In the genomic region with DNA sequence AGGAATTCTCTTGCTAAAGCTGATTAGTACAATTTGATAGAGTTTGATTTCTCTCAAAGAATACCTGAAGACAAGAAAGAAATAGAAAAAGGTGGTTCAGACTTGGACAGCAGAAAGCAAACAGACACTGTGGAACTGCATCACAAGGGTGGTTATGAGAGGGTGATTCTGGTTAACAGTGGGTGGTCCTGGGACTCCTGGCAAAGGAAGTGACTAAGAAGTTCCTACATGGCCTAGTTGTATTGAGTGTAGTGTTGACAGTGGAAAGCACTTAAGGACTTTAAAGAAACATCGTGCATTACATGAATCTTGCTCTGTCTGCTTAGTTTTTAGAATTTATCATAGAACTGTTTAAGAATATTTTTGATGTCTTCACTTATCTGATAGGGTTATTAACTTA, we compare ENCODE assay signal across 25 mouse cellular contexts. TPM values are rescaled to one million over a fixed set of nuclear protein-coding genes. Genes with fewer than 3 reads are reported as not detected.
A peak's percentile ranks its signal among the peaks of the same experiment; 100 is the strongest.
DNase-seq lines count a peak whose midpoint lies in the region; ATAC-seq and TF ChIP-seq lines count a peak whose summit lies in the region.
"Had no signal": no experiment of that assay in that cellular context is flagged by ENCODE, and none has a peak within 500 bp of the region (broad histone marks: within the 10 kb centered on the region; RNA-seq: fewer than 3 reads in every experiment).

No protein-coding gene starts in this region.

- H3K9me3 ChIP-seq in heart, postnatal 0 days (replicated peaks; ENCODE audit: control insufficient read depth, low read length) = no peaks in the 10 kb centered on the region
- no peaks in the 10 kb centered on the region for H3K9me3 ChIP-seq in CH12.LX (replicated peaks; ENCODE audit: low read length)
- H3K9me3 ChIP-seq: embryonic facial prominence, embryonic 13.5 days; embryonic facial prominence, embryonic 15.5 days; forebrain, embryonic 10.5 days; forebrain, embryonic 12.5 days had no signal

- ATAC-seq in heart, postnatal 0 days (ENCODE audit: insufficient read depth, low read depth) = no peak
- peak; percentile 53; the same call in 1 of the 2 replicates for ATAC-seq in monocyte, adult 5-6 weeks (replicated peaks; ENCODE audit: insufficient number of reproducible peaks, low FRiP score, low TSS enrichment, poor library complexity, severe bottlenecking)
- ATAC-seq: forebrain, embryonic 14.5 days; forebrain, postnatal 0 days had no signal

- no peak for TF ChIP-seq RAD21 in CH12.LX (IDR thresholded peaks at IDR 0.05; ENCODE audit: low read depth, low read length)

- H3K79me2 ChIP-seq in CH12.LX (replicated peaks; ENCODE audit: control insufficient read depth, extremely low read depth, insufficient read depth, poor library complexity, severe bottlenecking) = no peaks in the 10 kb centered on the region; the same call in 1 of the 2 replicates

- H3K9ac ChIP-seq in heart, postnatal 0 days (replicated peaks; ENCODE audit: low read depth, low read length) = no peak overlapping the region
- no peak overlapping the region for H3K9ac ChIP-seq in CH12.LX (ENCODE audit: insufficient read depth, low read depth)
- H3K9ac ChIP-seq: embryonic facial prominence, embryonic 13.5 days; embryonic facial prominence, embryonic 15.5 days; forebrain, embryonic 12.5 days; forebrain, postnatal 0 days had no signal

- no peak for TF ChIP-seq CTCF in heart, postnatal 0 days (IDR thresholded peaks at IDR 0.05; ENCODE audit: low read depth)
- no peak for TF ChIP-seq CTCF in CH12.LX (conservative IDR thresholded peaks at IDR 0.05 in 1 of 2, IDR thresholded peaks at IDR 0.05 in 1 of 2; ENCODE audit: low read depth in 2 of 2, low read length in 2 of 2)
- no peak for TF ChIP-seq CTCF in lung, adult 2 months (IDR thresholded peaks at IDR 0.05; ENCODE audit: insufficient read depth, low read length)

- no peak overlapping the region for H3K4me3 ChIP-seq in heart, postnatal 0 days (ENCODE audit: low read depth, low read length)
- H3K4me3 ChIP-seq in CH12.LX (replicated peaks in 1 of 3; ENCODE audit: low read depth in 2 of 3, low read length in 2 of 3, poor library complexity in 1 of 3) = no peak overlapping the region
- no peak overlapping the region for H3K4me3 ChIP-seq in lung, adult 2 months (replicated peaks; ENCODE audit: extremely low read depth, low read depth, low read length)
- H3K4me3 ChIP-seq: embryonic facial prominence, embryonic 13.5 days; embryonic facial prominence, embryonic 15.5 days; erythroblast, embryonic 14.5 days; forebrain, embryonic 10.5 days; forebrain, embryonic 12.5 days had no signal

- H3K4me1 ChIP-seq in heart, postnatal 0 days (ENCODE audit: control insufficient read depth, insufficient read depth) = no peaks in the 10 kb centered on the region
- peaks cover 0 to 6% of the 10 kb centered on the region in 2 experiments; a peak in 1 of 4 replicates for H3K4me1 ChIP-seq in CH12.LX (ENCODE audit: control insufficient read depth in 1 of 2, insufficient read depth in 2 of 2)
- no peaks in the 10 kb centered on the region for H3K4me1 ChIP-seq in lung, adult 2 months (ENCODE audit: control insufficient read depth, insufficient read depth, low read length)
- H3K4me1 ChIP-seq: embryonic facial prominence, embryonic 13.5 days; embryonic facial prominence, embryonic 15.5 days; forebrain, embryonic 10.5 days; forebrain, embryonic 12.5 days had no signal

- H3K4me2 ChIP-seq in heart, postnatal 0 days (ENCODE audit: low read depth, low read length) = no peak overlapping the region
- no peak overlapping the region for H3K4me2 ChIP-seq in CH12.LX (ENCODE audit: insufficient read depth, low read depth, poor library complexity, severe bottlenecking)
- H3K4me2 ChIP-seq: embryonic facial prominence, embryonic 13.5 days; embryonic facial prominence, embryonic 15.5 days; forebrain, embryonic 12.5 days had no signal

- H3K27me3 ChIP-seq in heart, postnatal 0 days (ENCODE audit: control insufficient read depth, insufficient read depth, low read length) = no peaks in the 10 kb centered on the region
- H3K27me3 ChIP-seq in CH12.LX (replicated peaks) = no peaks in the 10 kb centered on the region
- H3K27me3 ChIP-seq: embryonic facial prominence, embryonic 13.5 days; embryonic facial prominence, embryonic 15.5 days; forebrain, embryonic 12.5 days had no signal

- dilution Hi-C loops in CH12.LX (cut with MboI; ENCODE audit: extremely low pct_ligation_motif_present, extremely low pct_unique_long_range_greater_than_20kb, low sequenced_read_pairs) = no loop called here

- in situ Hi-C loops in CH12.LX (cut with MboI; ENCODE audit: low pct_ligation_motif_present, low pct_unique_long_range_greater_than_20kb, low sequenced_read_pairs) = no loop called here

- no peak for TF ChIP-seq EP300 in heart, postnatal 0 days (IDR thresholded peaks at IDR 0.05; ENCODE audit: low read depth)
- 0 out of 2 replicates have a peak, but pooled peaks have one; percentile 17 for TF ChIP-seq EP300 in CH12.LX (IDR thresholded peaks at IDR 0.05; ENCODE audit: low read length)

- peaks cover 8% of the 10 kb centered on the region for H3K36me3 ChIP-seq in heart, postnatal 0 days (replicated peaks; ENCODE audit: control insufficient read depth, insufficient read depth, low read length)
- H3K36me3 ChIP-seq in CH12.LX (replicated peaks in 1 of 2; ENCODE audit: control insufficient read depth in 1 of 2, insufficient read depth in 1 of 2, low read length in 1 of 2) = peaks cover 2 to 36% of the 10 kb centered on the region in 2 experiments

- peak; percentile 14 for DNase-seq in heart, postnatal 0 days (ENCODE audit: low spot score)
- DNase-seq in heart, postnatal 4 days = no peak
- DNase-seq in CD4-positive, CD25-positive, alpha-beta regulatory T cell, adult 2 months (ENCODE audit: low read depth, low spot score) = peak; percentile 14
- peak; percentile 58 for DNase-seq in CH12.LX (ENCODE audit: extremely low read depth)
- no peak for DNase-seq in lung, adult 2 months
- DNase-seq in kidney, postnatal 4 days = no peak
- no peak for DNase-seq in right cerebral cortex, postnatal 10 days (ENCODE audit: low spot score in 2 of 2)
- DNase-seq: adrenal gland, adult 2 months; adrenal gland, postnatal 10 days; adrenal gland, postnatal 25 days; cerebellum, adult 11 months; cerebellum, adult 18-20 months; cerebellum, adult 8-10 months; cerebellum, adult 9-11 months; cerebellum, postnatal 14 days; cerebellum, postnatal 36 days; embryo, embryonic 11 days; forebrain, postnatal 0 days had no signal

- 49% methylated on average over 1 of the region's 1 CpGs for WGBS in heart, postnatal 0 days
- WGBS in lung, adult 2 months = 50% methylated on average over 1 of the region's 1 CpGs

- no peak for TF ChIP-seq POLR2A in CH12.LX (IDR thresholded peaks at IDR 0.05; ENCODE audit: low read depth, low read length)
- TF ChIP-seq POLR2A in lung, adult 2 months (IDR thresholded peaks at IDR 0.05; ENCODE audit: borderline replicate concordance, extremely low read depth, low read depth, low read length) = no peak

- no peak overlapping the region for H3K27ac ChIP-seq in heart, postnatal 0 days (ENCODE audit: low read depth)
- H3K27ac ChIP-seq in CH12.LX (ENCODE audit: insufficient read depth, low read depth) = no peak overlapping the region
- H3K27ac ChIP-seq: embryonic facial prominence, embryonic 13.5 days; embryonic facial prominence, embryonic 15.5 days; forebrain, embryonic 10.5 days; forebrain, embryonic 12.5 days had no signal

TF ChIP-seq in CH12.LX, 34 proteins besides CTCF, POLR2A, EP300 and RAD21:
- TF ChIP-seq BHLHE40 (IDR thresholded peaks at IDR 0.05; ENCODE audit: low read depth, low read length) (no peak), ETS1 (conservative IDR thresholded peaks at IDR 0.05; ENCODE audit: low read depth, low read length) (0 out of 2 replicates have a peak, but pooled peaks have one; percentile 9), CHD1 (IDR thresholded peaks at IDR 0.05; ENCODE audit: low read depth, low read length) (no peak), JUN (IDR thresholded peaks at IDR 0.05; ENCODE audit: insufficient read depth, low read depth, low read length) (0 out of 2 replicates have a peak, but pooled peaks have one; percentile 8), MAZ (IDR thresholded peaks at IDR 0.05; ENCODE audit: low read depth, low read length) (no peak)

RNA-seq across cellular contexts. Expression of a gene that starts 36.0 kb away (rescaled TPM):
- total RNA-seq in heart, postnatal 0 days (2014; rRNA removed; ENCODE audit: low replicate concordance) = 9.8 and 38.8 TPM in 2 replicates
- polyA plus RNA-seq in heart, postnatal 0 days (2015; fragmentation: Nextera tagmentation; extraction: Ambion mirVana) = 23.6 and 25.4 TPM in 2 replicates
- 10 to 100 TPM; 15.0 to 15.1 TPM for total RNA-seq in heart, postnatal 4 days (2021)
- 7.7 and 9.4 TPM in 2 replicates for total RNA-seq in CH12.LX (2012; rRNA removed)
- total RNA-seq in CH12.LX (2014; rRNA removed) = 4.8 and 6.0 TPM in 2 replicates
- 9.0 and 9.6 TPM in 2 replicates for polyA plus RNA-seq in CH12.LX (2012; ENCODE audit: insufficient read length, low read depth)
- 10.5 to 21.5 TPM (median 17.6 TPM) in 3 replicates for total RNA-seq in monocyte, adult 5-6 weeks (2017)
- 11.1 TPM in 2 replicates for polyA plus RNA-seq in lung, adult 2 months (2012; rRNA removed)

RNA-seq across cellular contexts. Expression of a gene that starts 36.3 kb away (rescaled TPM):
- 11.1 and 17.0 TPM in 2 replicates for total RNA-seq in heart, postnatal 0 days (2014; rRNA removed; ENCODE audit: low replicate concordance)
- 13.8 and 18.7 TPM in 2 replicates for polyA plus RNA-seq in heart, postnatal 0 days (2015; fragmentation: Nextera tagmentation; extraction: Ambion mirVana)
- 10 to 100 TPM; 25.4 to 28.9 TPM for total RNA-seq in heart, postnatal 4 days (2021)
- total RNA-seq in CH12.LX (2012; rRNA removed) = 35.0 and 52.0 TPM in 2 replicates
- total RNA-seq in CH12.LX (2014; rRNA removed) = 49.7 and 66.1 TPM in 2 replicates
- polyA plus RNA-seq in CH12.LX (2012; ENCODE audit: insufficient read length, low read depth) = 43.8 and 52.9 TPM in 2 replicates
- total RNA-seq in monocyte, adult 5-6 weeks (2017) = 105 to 136 TPM (median 120 TPM) in 3 replicates
- polyA plus RNA-seq in lung, adult 2 months (2012; rRNA removed) = 0.92 and 2.4 TPM in 2 replicates

Comparison
In these comparisons a context has a peak if more than half of its experiments do, and no peak if none do; other contexts are left out.
1. DNase-seq: peak in heart, postnatal 0 days (single experiment), CD4-positive, CD25-positive, alpha-beta regulatory T cell, adult 2 months (single experiment) and CH12.LX (single experiment); none in heart, postnatal 4 days (single experiment), lung, adult 2 months (single experiment), kidney, postnatal 4 days (0 of 2) and right cerebral cortex, postnatal 10 days (0 of 2).